Mouse (Mus musculus) layer of hippocampus, postnatal 36 days (tissue): ENCODE measurements around the gene Slc5a4a. TPM values are rescaled to one million over a fixed set of nuclear protein-coding genes. Genes with fewer than 3 reads are reported as not detected.

ENCODE experiments used
- DNase-seq, 2 experiments: peaks; one replicate each; pipeline ENCODE4 v3.0.0; 2022
- total RNA-seq, 2 experiments: library from RNA; stranded (reverse); gene quantifications; 2 replicates each; pipeline ENCODE4 v1.2.3; 2021

Gene Slc5a4a
- not detected for total RNA-seq

- no peak for DNase-seq
Measured at GRCm38 (mm10) chr10:76147278-76147677, at the start of gene Slc5a4a. TSS of gene Slc5a4a (plus strand) at chr10:76147451.

- no peak for DNase-seq
Measured at GRCm38 (mm10) chr10:76110861-76111260, 36.4 kb upstream of the Slc5a4a start, which contains the start of gene Slc5a4b. TSS of gene Slc5a4b (minus strand) at chr10:76110961.

- peak in 1 of 2 experiments; percentile 3 for DNase-seq
Measured at GRCm38 (mm10) chr10:76117966-76118365, 29.3 kb upstream of the Slc5a4a start.

GRCm38 (mm10) chr10:76118741-76119140, 28.5 kb upstream of the Slc5a4a start:
- no peak for DNase-seq

GRCm38 (mm10) chr10:76120124-76120711, 27.0 kb upstream of the Slc5a4a start:
- no peak for DNase-seq

GRCm38 (mm10) chr10:76121495-76121894, 25.8 kb upstream of the Slc5a4a start:
- no peak for DNase-seq

- no peak for DNase-seq
Measured at GRCm38 (mm10) chr10:76132506-76132905, 14.7 kb upstream of the Slc5a4a start.

GRCm38 (mm10) chr10:76136318-76136717, 10.9 kb upstream of the Slc5a4a start:
- no peak for DNase-seq

GRCm38 (mm10) chr10:76146846-76147245, 405 bp upstream of the Slc5a4a start:
- DNase-seq = no peak

- DNase-seq = no peak
Measured at GRCm38 (mm10) chr10:76155911-76156310, 8.7 kb downstream of the Slc5a4a start.

- DNase-seq = no peak
Measured at GRCm38 (mm10) chr10:76157528-76157927, 10.3 kb downstream of the Slc5a4a start.

GRCm38 (mm10) chr10:76158009-76158408, 10.8 kb downstream of the Slc5a4a start:
- DNase-seq = no peak

- DNase-seq = no peak
Measured at GRCm38 (mm10) chr10:76174899-76175298, 27.6 kb downstream of the Slc5a4a start.

GRCm38 (mm10) chr10:76185216-76185615, 38.0 kb downstream of the Slc5a4a start:
- DNase-seq = no peak

GRCm38 (mm10) chr10:76188010-76188409, 40.8 kb downstream of the Slc5a4a start:
- no peak for DNase-seq

GRCm38 (mm10) chr10:76201416-76201815, 54.2 kb downstream of the Slc5a4a start:
- no peak for DNase-seq

- peak; percentile 35 to 64 for DNase-seq
Measured at GRCm38 (mm10) chr10:76201978-76202377, 54.7 kb downstream of the Slc5a4a start.

- peak in 1 of 2 experiments; percentile 32 for DNase-seq
Measured at GRCm38 (mm10) chr10:76203798-76204283, 56.6 kb downstream of the Slc5a4a start.

- no peak for DNase-seq
Measured at GRCm38 (mm10) chr10:76207262-76207796, 60.1 kb downstream of the Slc5a4a start.

GRCm38 (mm10) chr10:76209241-76209640, 62.0 kb downstream of the Slc5a4a start:
- no peak for DNase-seq

GRCm38 (mm10) chr10:76210806-76211205, 63.6 kb downstream of the Slc5a4a start:
- no peak for DNase-seq

GRCm38 (mm10) chr10:76212121-76212520, 64.9 kb downstream of the Slc5a4a start:
- DNase-seq = no peak

- no peak for DNase-seq
Measured at GRCm38 (mm10) chr10:76214161-76214560, 66.9 kb downstream of the Slc5a4a start.

- no peak for DNase-seq
Measured at GRCm38 (mm10) chr10:76217056-76217455, 69.8 kb downstream of the Slc5a4a start.
